Mouse (Mus musculus) stomach, embryonic 15.5 days (tissue): Measurements from ENCODE around the gene Dock9. TPM values are rescaled to one million over a fixed set of nuclear protein-coding genes. Genes with fewer than 3 reads are reported as not detected.
"Not testable (repeated sequence)": the region's sequence is repeated elsewhere in the genome, so short reads cannot be mapped to it uniquely, and the experiment has no call there.

Experiments used
- ATAC-seq: fragments of 200-750 bp; cut with Nextera tagmentation; 2 replicates; pipeline ENCODE4 v1.8.0; 2017; ENCODE audit warnings: low read depth, moderate number of reproducible peaks, moderate TSS enrichment; ENCODE audit not compliant: insufficient read depth, low FRiP score
- H3K27ac ChIP-seq: fragments of 300-500 bp; sonication (generic); 2 replicates; pipeline ENCODE4 v1.5.1; 2015; ENCODE audit warnings: mild to moderate bottlenecking, inconsistent platforms
- H3K27me3 ChIP-seq: fragments of 300-500 bp; sonication (generic); replicated peaks from 2 replicates; pipeline ENCODE4 v1.6.1; 2015; ENCODE audit warnings: inconsistent platforms
- H3K36me3 ChIP-seq: fragments of 300-500 bp; sonication (generic); 2 replicates; pipeline ENCODE4 v1.6.1; 2015; ENCODE audit warnings: inconsistent platforms
- H3K4me1 ChIP-seq: fragments of 300-500 bp; sonication (generic); 2 replicates; pipeline ENCODE4 v1.6.1; 2015; ENCODE audit warnings: inconsistent platforms
- H3K4me2 ChIP-seq: fragments of 300-500 bp; sonication (generic); 2 replicates; pipeline ENCODE4 v1.6.1; 2015; ENCODE audit warnings: mild to moderate bottlenecking, inconsistent platforms
- H3K4me3 ChIP-seq: fragments of 300-500 bp; sonication (generic); replicated peaks from 2 replicates; pipeline ENCODE4 v1.5.1; 2015; ENCODE audit warnings: inconsistent platforms
- H3K9ac ChIP-seq: fragments of 300-500 bp; sonication (generic); 2 replicates; pipeline ENCODE4 v1.6.1; 2015; ENCODE audit warnings: inconsistent platforms
- H3K9me3 ChIP-seq: fragments of 300-500 bp; sonication (generic); 2 replicates; pipeline ENCODE4 v1.6.1; 2016; ENCODE audit warnings: inconsistent platforms
- WGBS: fragments of 180-500 bp; shearing (Covaris S2); methylation state at CpG from one replicate; pipeline ENCODE4 v1.1.7; 2015; 5-methylcytosine and 5-hydroxymethylcytosine counted together
- polyA plus RNA-seq: library from polyadenylated mRNA; unstranded; fragments of >200 nt; fragmentation: Nextera tagmentation; extraction: Ambion mirVana; gene quantifications from 2 replicates; pipeline ENCODE4 v1.2.1, GENCODE M21; 2015

The Dock9 gene
- polyA plus RNA-seq, 1 experiment from 2014 or later = 14.0 TPM

GRCm38 (mm10) chr14:121732196-121732595 lies 65.4 kb downstream of the Dock9 start:
- H3K4me3 ChIP-seq = 0 out of 2 replicates have a peak overlapping the region, but pooled peaks have one; percentile 1
- H3K27me3 ChIP-seq = no peaks in the 10 kb centered on the region
- 33% methylated on average over 8 of the region's 8 CpGs for WGBS
- no peaks in the 10 kb centered on the region for H3K9me3 ChIP-seq
- H3K36me3 ChIP-seq = no peaks in the 10 kb centered on the region
- ATAC-seq = no peak
- H3K27ac ChIP-seq = no peak overlapping the region
- peaks cover 5% of the 10 kb centered on the region for H3K4me1 ChIP-seq
- H3K4me2 ChIP-seq = no peak overlapping the region
- no peak overlapping the region for H3K9ac ChIP-seq

- Histone ChIP-seq H3K27ac (no peak overlapping the region), H3K4me2 (no peak overlapping the region), H3K9me3 (no peaks in the 10 kb centered on the region), H3K27me3 (no peaks in the 10 kb centered on the region), H3K9ac (no peak overlapping the region), H3K36me3 (no peaks in the 10 kb centered on the region), H3K4me3 (0 out of 2 replicates have a peak overlapping the region, but pooled peaks have one; percentile 1), H3K4me1 (peaks cover 3% of the 10 kb centered on the region; the same call in 1 of the 2 replicates)
- WGBS = 36% methylated on average over 6 of the region's 6 CpGs
- peak; percentile 87 for ATAC-seq
These were observed 65.9 kb downstream of the Dock9 start for GRCm38 (mm10) chr14:121731688-121732168.

GRCm38 (mm10) chr14:121730966-121731365 lies 66.7 kb downstream of the Dock9 start:
- no peak overlapping the region for H3K4me2 ChIP-seq
- no peak overlapping the region for H3K4me3 ChIP-seq
- no peaks in the 10 kb centered on the region for H3K9me3 ChIP-seq
- H3K36me3 ChIP-seq = no peaks in the 10 kb centered on the region
- H3K4me1 ChIP-seq = peaks cover 3% of the 10 kb centered on the region; the same call in 1 of the 2 replicates
- no peak overlapping the region for H3K9ac ChIP-seq
- ATAC-seq = no peak
- H3K27me3 ChIP-seq = no peaks in the 10 kb centered on the region
- H3K27ac ChIP-seq = no peak overlapping the region
- WGBS = 74% methylated on average over 3 of the region's 3 CpGs

GRCm38 (mm10) chr14:121727996-121728395 lies 69.6 kb downstream of the Dock9 start:
- 71% methylated on average over 8 of the region's 8 CpGs for WGBS
- Histone ChIP-seq H3K4me1 (peaks cover 9% of the 10 kb centered on the region; the same call in 1 of the 2 replicates), H3K9me3 (no peaks in the 10 kb centered on the region), H3K4me2 (no peak overlapping the region), H3K4me3 (no peak overlapping the region), H3K27ac (no peak overlapping the region), H3K36me3 (no peaks in the 10 kb centered on the region), H3K9ac (no peak overlapping the region), H3K27me3 (no peaks in the 10 kb centered on the region)
- ATAC-seq = no peak

GRCm38 (mm10) chr14:121724501-121724900 lies 73.1 kb downstream of the Dock9 start:
- Histone ChIP-seq H3K4me2 (no peak overlapping the region), H3K4me3 (no peak overlapping the region), H3K4me1 (peaks cover 14% of the 10 kb centered on the region; the same call in 1 of the 2 replicates), H3K9ac (no peak overlapping the region), H3K36me3 (no peaks in the 10 kb centered on the region), H3K9me3 (no peaks in the 10 kb centered on the region), H3K27ac (no peak overlapping the region), H3K27me3 (no peaks in the 10 kb centered on the region)
- no peak for ATAC-seq
- WGBS = 84% methylated on average over 8 of the region's 8 CpGs

GRCm38 (mm10) chr14:121722774-121723173 lies 74.9 kb downstream of the Dock9 start:
- Histone ChIP-seq H3K36me3 (no peaks in the 10 kb centered on the region), H3K9me3 (no peaks in the 10 kb centered on the region), H3K27me3 (no peaks in the 10 kb centered on the region), H3K4me2 (no peak overlapping the region), H3K9ac (no peak overlapping the region), H3K27ac (no peak overlapping the region; the same call in 1 of the 2 replicates), H3K4me3 (no peak overlapping the region), H3K4me1 (peaks cover 14% of the 10 kb centered on the region; the same call in 1 of the 2 replicates)
- 19% methylated on average over 8 of the region's 8 CpGs for WGBS
- ATAC-seq = no peak; the same call in 1 of the 2 replicates

GRCm38 (mm10) chr14:121721431-121721830 lies 76.2 kb downstream of the Dock9 start:
- Histone ChIP-seq H3K36me3 (no peaks in the 10 kb centered on the region), H3K4me1 (peaks cover 14% of the 10 kb centered on the region; the same call in 1 of the 2 replicates), H3K4me2 (no peak overlapping the region), H3K9me3 (no peaks in the 10 kb centered on the region), H3K9ac (no peak overlapping the region), H3K27ac (no peak overlapping the region), H3K27me3 (no peaks in the 10 kb centered on the region), H3K4me3 (no peak overlapping the region)
- 62% methylated on average over 5 of the region's 5 CpGs for WGBS
- ATAC-seq = no peak

- Histone ChIP-seq H3K27ac (no peak overlapping the region), H3K4me2 (no peak overlapping the region), H3K27me3 (no peaks in the 10 kb centered on the region), H3K36me3 (no peaks in the 10 kb centered on the region), H3K4me1 (peaks cover 14% of the 10 kb centered on the region; the same call in 1 of the 2 replicates), H3K9ac (no peak overlapping the region), H3K4me3 (no peak overlapping the region), H3K9me3 (no peaks in the 10 kb centered on the region)
- WGBS = 68% methylated on average over 9 of the region's 9 CpGs
- ATAC-seq = no peak
These were observed 77.7 kb downstream of the Dock9 start for GRCm38 (mm10) chr14:121719638-121720601.

- ATAC-seq, H3K27ac ChIP-seq, H3K9me3 ChIP-seq, H3K27me3 ChIP-seq, H3K9ac ChIP-seq, H3K4me3 ChIP-seq, H3K36me3 ChIP-seq, H3K4me2 ChIP-seq: not testable (repeated sequence)
- WGBS = 87% methylated on average over 3 of the region's 3 CpGs
- H3K4me1 ChIP-seq = peaks cover 15% of the 10 kb centered on the region
These were observed 82.8 kb downstream of the Dock9 start for GRCm38 (mm10) chr14:121714799-121715198.

GRCm38 (mm10) chr14:121714268-121714667 lies 83.4 kb downstream of the Dock9 start:
- Histone ChIP-seq H3K9me3 (no peaks in the 10 kb centered on the region), H3K27ac (no peak overlapping the region), H3K36me3 (no peaks in the 10 kb centered on the region), H3K9ac (no peak overlapping the region), H3K4me3 (no peak overlapping the region), H3K27me3 (no peaks in the 10 kb centered on the region), H3K4me2 (no peak overlapping the region), H3K4me1 (peaks cover 15% of the 10 kb centered on the region)
- WGBS = 53% methylated on average over 2 of the region's 2 CpGs
- no peak for ATAC-seq

- no peak overlapping the region for H3K9ac ChIP-seq
- no peaks in the 10 kb centered on the region for H3K9me3 ChIP-seq
- H3K36me3 ChIP-seq = no peaks in the 10 kb centered on the region
- no peak overlapping the region for H3K4me2 ChIP-seq
- H3K27me3 ChIP-seq = no peaks in the 10 kb centered on the region
- peaks cover 15% of the 10 kb centered on the region for H3K4me1 ChIP-seq
- no peak overlapping the region for H3K27ac ChIP-seq
- H3K4me3 ChIP-seq = no peak overlapping the region
- 65% methylated on average over 4 of the region's 4 CpGs for WGBS
- ATAC-seq = no peak
These were observed 83.8 kb downstream of the Dock9 start for GRCm38 (mm10) chr14:121713830-121714197.

GRCm38 (mm10) chr14:121713166-121713829 lies 84.3 kb downstream of the Dock9 start:
- no peak overlapping the region for H3K27ac ChIP-seq
- WGBS = 40% methylated on average over 7 of the region's 7 CpGs

More at GRCm38 (mm10) chr14:121713166-121713829, 84.3 kb downstream of the Dock9 start:
- H3K4me1 ChIP-seq = peaks cover 15% of the 10 kb centered on the region
- no peaks in the 10 kb centered on the region for H3K36me3 ChIP-seq
- no peak for ATAC-seq
- H3K9me3 ChIP-seq = no peaks in the 10 kb centered on the region
- no peak overlapping the region for H3K4me2 ChIP-seq
- no peak overlapping the region for H3K9ac ChIP-seq
- no peaks in the 10 kb centered on the region for H3K27me3 ChIP-seq
- no peak overlapping the region for H3K4me3 ChIP-seq
